Mouse (Mus musculus): Measurements from ENCODE around the gene Ric3. TPM values are rescaled to one million over a fixed set of nuclear protein-coding genes. Genes with fewer than 3 reads are reported as not detected.

Ric3 gene
- total and polyA plus RNA-seq, 3 experiments = not detected

DNA sequence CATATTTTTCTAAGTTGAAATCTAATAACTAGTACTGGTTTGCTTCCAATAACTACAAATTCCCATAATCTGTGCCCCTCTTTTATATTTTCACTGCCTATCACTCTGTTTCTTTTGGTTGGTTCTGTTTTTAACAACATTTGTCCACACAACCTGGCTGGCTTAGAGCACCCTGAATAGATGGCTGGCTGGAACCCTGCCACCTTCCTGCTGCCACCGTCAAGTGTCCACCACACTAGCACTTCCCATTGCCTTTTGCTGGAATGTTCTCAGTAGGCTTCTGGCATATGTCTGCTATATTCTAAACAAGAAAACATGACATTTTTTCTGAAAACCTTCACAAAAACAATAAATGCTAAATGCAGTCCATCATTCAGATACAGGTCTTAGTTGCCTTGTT, 32.3 kb downstream of the Ric3 start:
- H3K27me3 ChIP-seq (ENCODE audit: control insufficient read depth in 1 of 2, insufficient read depth in 2 of 2, low read length in 2 of 2) = no peaks in the 10 kb centered on the region; a peak in 1 of 4 replicates
- TF ChIP-seq ZNF384 (IDR thresholded peaks at IDR 0.05; ENCODE audit: low read depth, low read length) (no peak), JUND (IDR thresholded peaks at IDR 0.05; ENCODE audit: low read depth, low read length) (no peak), ZKSCAN1 (IDR thresholded peaks at IDR 0.05; ENCODE audit: low read depth, low read length) (no peak), HCFC1 (IDR thresholded peaks at IDR 0.05; ENCODE audit: low read depth, low read length) (no peak)
- H3K4me1 ChIP-seq (ENCODE audit: control insufficient read depth in 1 of 2, insufficient read depth in 2 of 2, low read length in 2 of 2) = no peaks in the 10 kb centered on the region
- H3K27ac ChIP-seq (ENCODE audit: control insufficient read depth, low read depth, low read length) = no peak overlapping the region
- no peaks in the 10 kb centered on the region for H3K79me2 ChIP-seq (ENCODE audit: control insufficient read depth, insufficient read depth, low read length, poor library complexity)
- no peaks in the 10 kb centered on the region for H3K9me3 ChIP-seq (replicated peaks; ENCODE audit: insufficient read depth, low read length)
- H3K9ac ChIP-seq (ENCODE audit: control insufficient read depth, low read depth, low read length, poor library complexity, severe bottlenecking) = no peak overlapping the region
- H3K4me3 ChIP-seq (ENCODE audit: control insufficient read depth in 1 of 2, insufficient read depth in 1 of 2, low read depth in 2 of 2, low read length in 2 of 2) = no peak overlapping the region
- DNase-seq (ENCODE audit: low read depth, low spot score) = no peak
- no peaks in the 10 kb centered on the region for H3K36me3 ChIP-seq (ENCODE audit: control insufficient read depth in 1 of 2, insufficient read depth in 2 of 2, low read length in 2 of 2)

DNA sequence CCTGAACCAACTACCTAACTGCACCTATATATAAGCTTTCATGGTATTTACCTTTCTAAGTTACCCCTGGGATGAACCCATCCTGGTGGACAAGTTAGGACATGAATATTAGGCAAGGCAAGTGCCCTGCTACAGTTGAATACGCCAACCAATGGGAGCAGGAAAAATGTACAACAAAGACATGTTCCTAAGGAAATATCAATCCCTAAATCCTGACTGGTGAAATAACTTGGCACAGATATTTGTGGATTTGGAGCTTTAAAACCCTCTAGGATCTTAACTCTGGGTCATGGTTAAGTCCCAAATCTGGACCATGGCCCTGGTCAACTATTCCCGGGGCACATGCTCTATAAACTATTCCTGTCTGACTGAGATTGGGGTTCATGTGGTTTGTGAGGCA, 37.3 kb downstream of the Ric3 start:
- Histone ChIP-seq H3K9ac (ENCODE audit: control insufficient read depth, low read depth, low read length, poor library complexity, severe bottlenecking) (no peak overlapping the region), H3K9me3 (replicated peaks; ENCODE audit: insufficient read depth, low read length) (no peaks in the 10 kb centered on the region), H3K79me2 (ENCODE audit: control insufficient read depth, insufficient read depth, low read length, poor library complexity) (no peaks in the 10 kb centered on the region), H3K27me3 (ENCODE audit: control insufficient read depth in 1 of 2, insufficient read depth in 2 of 2, low read length in 2 of 2) (no peaks in the 10 kb centered on the region), H3K4me1 (ENCODE audit: control insufficient read depth in 1 of 2, insufficient read depth in 2 of 2, low read length in 2 of 2) (no peaks in the 10 kb centered on the region), H3K4me3 (ENCODE audit: control insufficient read depth in 1 of 2, insufficient read depth in 1 of 2, low read depth in 2 of 2, low read length in 2 of 2) (no peak overlapping the region), H3K27ac (ENCODE audit: control insufficient read depth, low read depth, low read length) (no peak overlapping the region), H3K36me3 (ENCODE audit: control insufficient read depth in 1 of 2, insufficient read depth in 2 of 2, low read length in 2 of 2) (no peaks in the 10 kb centered on the region)
- no peak for DNase-seq (ENCODE audit: low read depth, low spot score)
- TF ChIP-seq SMC3 (IDR thresholded peaks at IDR 0.05; ENCODE audit: low read depth, low read length) (no peak), TCF12 (IDR thresholded peaks at IDR 0.05; ENCODE audit: low read depth, low read length) (no peak), ETS1 (IDR thresholded peaks at IDR 0.05; ENCODE audit: low read depth, low read length) (no peak), CHD2 (IDR thresholded peaks at IDR 0.05; ENCODE audit: low read length) (no peak), KAT2A (conservative IDR thresholded peaks at IDR 0.05; ENCODE audit: low read depth, low read length) (no peak), RAD21 (IDR thresholded peaks at IDR 0.05; ENCODE audit: low read depth, low read length) (no peak), EP300 (IDR thresholded peaks at IDR 0.05; ENCODE audit: low read depth in 1 of 2, low read length in 2 of 2) (no peak), GATA1 (IDR thresholded peaks at IDR 0.05; ENCODE audit: low read depth, low read length) (no peak), E2F4 (IDR thresholded peaks at IDR 0.05; ENCODE audit: borderline replicate concordance, low read depth, low read length) (no peak), ZC3H11A (IDR thresholded peaks at IDR 0.05; ENCODE audit: low read depth, low read length) (no peak), MYB (IDR thresholded peaks at IDR 0.05; ENCODE audit: low read depth, low read length) (no peak), TBP (IDR thresholded peaks at IDR 0.05; ENCODE audit: low read depth, low read length) (no peak)

DNA sequence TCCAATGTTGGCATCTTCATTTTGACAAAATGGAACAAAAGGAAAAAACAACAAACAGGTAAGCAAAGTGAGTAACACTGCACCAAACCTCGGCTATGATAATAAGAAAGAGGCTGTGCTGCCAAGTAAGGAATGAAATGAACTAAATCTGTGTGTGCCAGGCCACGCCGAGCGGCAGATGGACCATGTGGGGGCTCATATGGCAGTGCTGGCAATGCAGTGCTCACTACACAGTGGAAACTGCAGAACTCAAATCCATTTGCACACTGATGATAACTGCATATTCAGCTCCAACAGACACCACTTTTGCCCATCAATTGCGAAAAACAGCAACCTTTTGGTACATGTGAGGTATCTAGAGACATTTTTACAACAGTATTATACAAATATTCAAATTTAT, 43.7 kb downstream of the Ric3 start:
- DNase-seq (ENCODE audit: low read depth, low spot score) = no peak
- no peaks in the 10 kb centered on the region for H3K27me3 ChIP-seq (ENCODE audit: control insufficient read depth in 1 of 2, insufficient read depth in 2 of 2, low read length in 2 of 2)

More for the DNA sequence above, 43.7 kb downstream of the Ric3 start:
- Histone ChIP-seq H3K79me2 (ENCODE audit: control insufficient read depth, insufficient read depth, low read length, poor library complexity) (no peaks in the 10 kb centered on the region), H3K36me3 (ENCODE audit: control insufficient read depth in 1 of 2, insufficient read depth in 2 of 2, low read length in 2 of 2) (no peaks in the 10 kb centered on the region), H3K4me1 (ENCODE audit: control insufficient read depth in 1 of 2, insufficient read depth in 2 of 2, low read length in 2 of 2) (no peaks in the 10 kb centered on the region), H3K9me3 (replicated peaks; ENCODE audit: insufficient read depth, low read length) (no peaks in the 10 kb centered on the region), H3K4me3 (ENCODE audit: control insufficient read depth in 1 of 2, insufficient read depth in 1 of 2, low read depth in 2 of 2, low read length in 2 of 2) (no peak overlapping the region), H3K9ac (ENCODE audit: control insufficient read depth, low read depth, low read length, poor library complexity, severe bottlenecking) (no peak overlapping the region), H3K27ac (ENCODE audit: control insufficient read depth, low read depth, low read length) (no peak overlapping the region)
- no peak for TF ChIP-seq TCF12 (IDR thresholded peaks at IDR 0.05; ENCODE audit: low read depth, low read length)
- no peak for TF ChIP-seq SIN3A (IDR thresholded peaks at IDR 0.05; ENCODE audit: low read length)

All from MEL (cell line).